Mouse (Mus musculus): ENCODE measurements around the gene Cyp2c69.

DNA sequence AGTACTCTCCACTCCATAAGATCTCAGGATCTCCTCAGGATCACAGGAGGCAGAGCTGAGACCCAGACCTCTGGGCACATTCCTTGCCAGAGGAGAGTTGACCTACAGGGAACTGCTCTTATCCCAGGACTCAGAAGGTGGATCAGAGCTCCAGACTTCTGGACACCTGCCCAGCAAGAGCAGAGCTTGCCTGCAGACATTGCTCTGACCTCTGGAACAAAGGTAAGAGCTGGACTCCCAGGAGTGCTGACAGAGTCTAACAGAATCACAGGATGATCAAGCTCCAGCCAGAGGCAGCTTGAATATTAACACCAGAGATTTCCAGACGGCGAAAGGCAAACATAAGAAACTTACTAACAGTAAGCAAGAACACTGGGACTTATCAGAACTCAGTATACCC lies 48.8 kb upstream of the Cyp2c69 start:
- no peak for TF ChIP-seq GATA1 (IDR thresholded peaks at IDR 0.05; ENCODE audit: borderline replicate concordance, low read length)
- TF ChIP-seq FLI1 (IDR thresholded peaks at IDR 0.05; ENCODE audit: low read length): no peak

Data from megakaryocyte, embryonic 14.5 days (primary cell).